24 mouse cellular contexts compared by ENCODE assay signal in genomic region chr11:11506187-11506586, GRCm38 (mm10). TPM values are rescaled to one million over a fixed set of nuclear protein-coding genes. Genes with fewer than 3 reads are reported as not detected.
DNase-seq lines count a peak whose midpoint lies in the region; TF ChIP-seq lines count a peak whose summit lies in the region.
"Had no signal": no experiment of that assay in that cellular context is flagged by ENCODE, and none has a peak within 500 bp of the region (broad histone marks: within the 10 kb centered on the region; RNA-seq: fewer than 3 reads in every experiment).

No protein-coding gene starts in this region.

- no peak for TF ChIP-seq POLR2A in spleen, adult 2 months (IDR thresholded peaks at IDR 0.05; ENCODE audit: low read depth, low read length)

- H3K4me1 ChIP-seq in spleen, adult 2 months (ENCODE audit: control insufficient read depth, insufficient read depth, insufficient read length): peaks cover 26% of the 10 kb centered on the region
- H3K4me1 ChIP-seq: forebrain, embryonic 15.5 days; heart, embryonic 10.5 days; hindbrain, embryonic 10.5 days; limb, embryonic 12.5 days had no signal

- H3K27me3 ChIP-seq in spleen, adult 2 months (ENCODE audit: control insufficient read depth, insufficient read depth, low read length): no peaks in the 10 kb centered on the region
- H3K27me3 ChIP-seq in splenic B cell, adult 2 months (ENCODE audit: control insufficient read depth, insufficient read depth, low read length, poor library complexity, severe bottlenecking): no peaks in the 10 kb centered on the region
- H3K27me3 ChIP-seq: forebrain, embryonic 15.5 days; limb, embryonic 12.5 days; liver, embryonic 12.5 days had no signal

- no peaks in the 10 kb centered on the region for H3K36me3 ChIP-seq in spleen, adult 2 months (ENCODE audit: control insufficient read depth, insufficient read depth, low read length)
- H3K36me3 ChIP-seq in splenic B cell, adult 2 months (ENCODE audit: control insufficient read depth, insufficient read depth, low read length, poor library complexity, severe bottlenecking): no peaks in the 10 kb centered on the region
- H3K36me3 ChIP-seq: forebrain, embryonic 15.5 days; heart, embryonic 10.5 days; hindbrain, embryonic 10.5 days; limb, embryonic 12.5 days; liver, embryonic 12.5 days had no signal

- peak overlapping the region; percentile 64 for H3K27ac ChIP-seq in spleen, adult 2 months (ENCODE audit: insufficient read depth, low read length)
- H3K27ac ChIP-seq: forebrain, embryonic 15.5 days; heart, embryonic 10.5 days; hindbrain, embryonic 10.5 days; hindbrain, postnatal 0 days; layer of hippocampus, adult 2 months; limb, embryonic 12.5 days; liver, embryonic 12.5 days had no signal

- peak; percentile 58 to 90 for DNase-seq in spleen, adult 2 months (ENCODE audit: low read depth in 1 of 2, low spot score in 2 of 2)
- no peak for DNase-seq in spleen, postnatal 10 days (ENCODE audit: low spot score in 2 of 2)
- DNase-seq in T-cell, adult 2 months (ENCODE audit: low spot score): peak; percentile 79
- peak; percentile 93 for DNase-seq in splenic B cell, adult 2 months (ENCODE audit: low read depth, low spot score)
- no peak for DNase-seq in lung, adult 18-20 months
- no peak for DNase-seq in cerebellum, adult 11 months
- DNase-seq in heart, adult 11 months: no peak
- DNase-seq: adrenal gland, postnatal 14 days; cerebellum, postnatal 14 days; embryo, embryonic 11 days; kidney, adult 2 months; kidney, postnatal 10 days; lung, embryonic 14.5 days; lung, postnatal 36 days; right cerebral cortex, adult 18-20 months had no signal

- WGBS in spleen, adult 2 months: 29% methylated on average over 2 of the region's 2 CpGs

- H3K4me3 ChIP-seq in spleen, adult 2 months (ENCODE audit: extremely low read depth, insufficient read depth, insufficient read length): no peak overlapping the region
- H3K4me3 ChIP-seq: forebrain, embryonic 15.5 days; heart, embryonic 10.5 days; hindbrain, embryonic 10.5 days; layer of hippocampus, adult 2 months; limb, embryonic 12.5 days; liver, embryonic 12.5 days had no signal

- TF ChIP-seq CTCF in spleen, adult 2 months (IDR thresholded peaks at IDR 0.05; ENCODE audit: extremely low read depth, insufficient read depth, insufficient read length, insufficient replicate concordance): no peak

RNA-seq across cellular contexts. Expression of gene Zpbp, which starts 44.0 kb away (rescaled TPM):
- polyA plus RNA-seq in spleen, adult 2 months (2012; rRNA removed): 0.19 and 0.38 TPM in 2 replicates
- polyA plus RNA-seq: small intestine, adult 2 months had no signal

RNA-seq across cellular contexts. Expression of gene Spata48, which starts 44.3 kb away (rescaled TPM):
- polyA plus RNA-seq in spleen, adult 2 months (2012; rRNA removed): 1.7 and 3.5 TPM in 2 replicates
- polyA plus RNA-seq: Patski; small intestine, adult 2 months had no signal

Comparison
In these comparisons a context has a peak if more than half of its experiments do, and no peak if none do; other contexts are left out.
1. DNase-seq: peak in spleen, adult 2 months (2 of 2), T-cell, adult 2 months (single experiment) and splenic B cell, adult 2 months (single experiment); none in spleen, postnatal 10 days (0 of 2), lung, adult 18-20 months (0 of 2), cerebellum, adult 11 months (single experiment) and heart, adult 11 months (single experiment).